Mouse (Mus musculus) myocyte (in vitro differentiated cells): Measurements from ENCODE around the gene Itgb6. TPM values are rescaled to one million over a fixed set of nuclear protein-coding genes. Genes with fewer than 3 reads are reported as not detected.
A peak's percentile ranks its signal among the peaks of the same experiment; 100 is the strongest.

ENCODE experiments used
- H3K27me3 ChIP-seq: one replicate; pipeline ENCODE4 v1.6.1; 2011; ENCODE audit not compliant: control insufficient read depth, insufficient read depth, insufficient read length
- H3K36me3 ChIP-seq: one replicate; pipeline ENCODE4 v1.6.1; 2011; ENCODE audit not compliant: control insufficient read depth, insufficient read depth
- H3K4me2 ChIP-seq: one replicate; pipeline ENCODE4 v1.6.1; 2011; ENCODE audit warnings: low read depth, control low read depth
- H3K4me3 ChIP-seq: one replicate; pipeline ENCODE4 v1.5.1; 2011; ENCODE audit warnings: mild to moderate bottlenecking, control low read depth, moderate library complexity
- H3K79me2 ChIP-seq: one replicate; pipeline ENCODE4 v1.6.1; 2011; ENCODE audit not compliant: control insufficient read depth, insufficient read depth
- H3ac ChIP-seq: one replicate; pipeline ENCODE4 v1.6.1; 2011; ENCODE audit not compliant: control insufficient read depth, insufficient read length
- CEBPB ChIP-seq: IDR thresholded peaks from 2 replicates; pipeline ENCODE4 v1.6.1; 2011; ENCODE audit warnings: mild to moderate bottlenecking, moderate library complexity; ENCODE audit not compliant: poor library complexity, insufficient read depth, severe bottlenecking
- E2F4 ChIP-seq: IDR thresholded peaks from one replicate; pipeline ENCODE4 v1.6.1; 2011; ENCODE audit warnings: mild to moderate bottlenecking, control low read depth, moderate library complexity; ENCODE audit not compliant: insufficient read depth
- MAX ChIP-seq: IDR thresholded peaks from one replicate; pipeline ENCODE4 v1.6.1; 2011; ENCODE audit warnings: low read depth, mild to moderate bottlenecking, control low read depth
- MYOD1 ChIP-seq, 3 experiments: IDR thresholded peaks; one replicate each; pipeline ENCODE4 v1.6.1; 2011; ENCODE audit warnings: control low read depth in 2 of 3, low read depth in 2 of 3, mild to moderate bottlenecking in 2 of 3, moderate library complexity in 1 of 3; ENCODE audit not compliant: insufficient read length in 2 of 3, control insufficient read depth in 1 of 3
- MYOG ChIP-seq, 3 experiments: IDR thresholded peaks; one replicate each; pipeline ENCODE4 v1.6.1; 2011; ENCODE audit warnings: control low read depth in 2 of 3, low read depth in 2 of 3, mild to moderate bottlenecking in 2 of 3; ENCODE audit not compliant: insufficient read length in 2 of 3, control insufficient read depth in 1 of 3, insufficient read depth in 1 of 3
- POLR2A ChIP-seq: IDR thresholded peaks from one replicate; pipeline ENCODE4 v1.6.1; 2011; ENCODE audit warnings: low read depth, mild to moderate bottlenecking, control low read depth, moderate library complexity; ENCODE audit not compliant: insufficient read length
- POLR2AphosphoS2 ChIP-seq: IDR thresholded peaks from one replicate; pipeline ENCODE4 v1.6.1; 2011; ENCODE audit warnings: low read depth, control low read depth; ENCODE audit not compliant: insufficient read length
- REST ChIP-seq: IDR thresholded peaks from one replicate; pipeline ENCODE4 v1.6.1; 2011; ENCODE audit warnings: mild to moderate bottlenecking, control low read depth, moderate library complexity; ENCODE audit not compliant: insufficient read depth, insufficient read length
- SRF ChIP-seq: IDR thresholded peaks from one replicate; pipeline ENCODE4 v1.6.1; 2011; ENCODE audit warnings: low read depth; ENCODE audit not compliant: control insufficient read depth, insufficient read length
- TCF12 ChIP-seq: IDR thresholded peaks from one replicate; pipeline ENCODE4 v1.6.1; 2011; ENCODE audit warnings: mild to moderate bottlenecking, control low read depth; ENCODE audit not compliant: poor library complexity, insufficient read depth, severe bottlenecking
- TCF3 ChIP-seq: IDR thresholded peaks from one replicate; pipeline ENCODE4 v1.6.1; 2011; ENCODE audit warnings: low read depth, control low read depth; ENCODE audit not compliant: insufficient read length
- USF1 ChIP-seq: IDR thresholded peaks from one replicate; pipeline ENCODE4 v1.6.1; 2011; ENCODE audit warnings: low read depth, mild to moderate bottlenecking, control low read depth, moderate library complexity
- polyA plus RNA-seq: library from polyadenylated mRNA; unstranded; fragments of >200 nt; fragmentation: generic; extraction: Trizol; gene quantifications from one replicate; pipeline ENCODE4 v1.2.1, GENCODE M21; 2012; ENCODE audit warnings: missing spikeins

Itgb6 gene
- polyA plus RNA-seq, 1 experiment = 3.9 TPM

DNA sequence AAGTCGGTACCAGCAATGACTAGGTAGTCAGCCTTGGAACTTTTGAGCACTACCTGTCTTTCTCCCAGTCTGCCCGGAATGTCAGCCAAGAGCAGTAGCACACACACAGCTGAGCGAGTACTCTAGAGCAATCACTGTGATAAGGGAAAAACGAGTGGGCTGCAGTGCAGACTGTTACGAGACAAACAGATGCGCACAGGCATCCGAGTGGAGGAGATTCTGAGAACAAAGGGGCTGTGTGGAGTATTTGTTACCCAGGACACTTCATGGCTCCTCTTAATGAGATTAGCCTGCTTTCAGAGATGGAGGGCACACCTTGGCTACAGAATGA lies 82.1 kb downstream of the Itgb6 start:
- Histone ChIP-seq H3K27me3 (no peaks in the 10 kb centered on the region), H3K4me3 (no peak overlapping the region), H3K4me2 (peak overlapping the region; percentile 69), H3K79me2 (no peaks in the 10 kb centered on the region), H3K36me3 (no peaks in the 10 kb centered on the region), H3ac (no peak overlapping the region)
- TF ChIP-seq TCF12 = no peak
- TF ChIP-seq MYOD1 (IDR thresholded peaks at IDR 0.05; ENCODE audit: control insufficient read depth in 1 of 3, insufficient read length in 2 of 3, low read depth in 2 of 3) = peak in 2 of 3 experiments; percentile 2 to 7

DNA sequence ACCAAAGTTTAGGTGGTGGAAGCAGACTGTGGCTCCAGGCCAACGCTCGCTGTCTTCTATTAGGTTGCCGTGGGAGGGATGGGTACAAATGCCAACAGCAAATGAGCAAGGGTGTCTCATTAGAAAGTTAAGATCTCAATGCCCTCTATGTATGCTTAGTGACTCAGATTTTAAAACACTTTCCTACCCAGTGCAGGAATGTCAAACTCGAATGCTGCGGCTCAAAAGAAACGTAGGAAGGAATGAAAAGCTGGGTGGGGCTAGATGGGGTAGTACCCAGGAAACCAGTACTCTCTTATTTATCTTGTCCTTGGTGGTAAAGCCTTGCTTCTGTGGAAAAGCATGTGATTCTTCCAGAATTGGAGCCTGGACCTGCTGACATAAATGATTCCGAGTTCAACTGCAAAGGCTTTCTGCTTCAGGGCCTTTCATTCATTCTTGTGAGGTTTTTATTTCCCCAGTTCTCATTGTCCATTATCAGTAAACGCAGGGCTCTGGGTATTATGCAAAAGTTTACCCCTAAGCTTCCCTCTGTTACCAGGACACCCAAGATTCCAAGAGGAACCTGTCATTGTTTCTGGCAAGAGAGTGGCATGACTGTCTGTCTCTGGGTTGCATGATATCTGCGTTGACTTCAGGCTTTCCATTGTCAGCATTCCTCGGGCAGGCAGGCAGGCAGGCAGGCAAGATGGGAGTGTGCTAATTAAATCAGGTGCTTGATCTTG lies 82.7 kb downstream of the Itgb6 start:
- no peaks in the 10 kb centered on the region for H3K27me3 ChIP-seq
- H3K36me3 ChIP-seq = no peaks in the 10 kb centered on the region
- H3K4me2 ChIP-seq = peak overlapping the region; percentile 69

DNA sequence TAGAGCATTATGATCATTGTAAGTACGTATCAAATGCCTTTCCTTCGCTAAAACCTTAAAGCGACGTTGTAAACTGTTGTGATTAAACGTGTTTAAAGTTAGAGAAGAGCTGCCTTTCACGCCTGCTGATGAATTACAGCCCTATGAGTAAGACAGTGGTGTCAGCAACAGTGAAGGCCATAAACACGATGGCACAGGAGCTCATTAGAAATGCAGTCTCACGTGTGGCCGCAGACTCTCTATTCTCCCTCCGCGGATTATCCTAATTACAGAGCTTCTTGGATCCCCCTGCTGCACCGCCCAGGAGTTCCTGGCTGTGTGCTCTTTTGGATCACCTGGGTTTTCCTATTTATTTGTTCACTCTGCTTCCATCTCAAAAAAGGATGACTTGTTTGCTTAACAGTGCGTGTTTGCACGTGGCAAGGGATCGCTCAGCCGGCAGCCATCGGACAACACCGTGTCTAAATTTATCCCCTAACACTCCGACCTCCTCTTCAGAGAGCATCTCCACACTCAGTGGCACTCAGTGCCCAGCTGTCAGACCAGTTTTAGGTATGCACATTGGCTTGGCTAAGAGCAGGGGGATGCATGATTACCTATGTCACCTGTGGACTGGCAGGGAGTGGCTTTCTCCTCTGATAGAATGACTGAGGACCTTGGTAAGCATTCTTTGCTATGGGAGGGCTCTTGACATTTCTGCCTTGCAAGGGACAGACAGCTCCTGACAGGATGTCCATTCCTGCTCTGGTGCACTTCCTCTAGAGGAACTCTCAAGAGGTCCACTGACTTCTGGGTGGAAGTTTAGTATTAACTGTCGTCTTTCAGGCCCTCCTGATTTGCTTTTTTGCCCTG lies 85.3 kb downstream of the Itgb6 start:
- no peaks in the 10 kb centered on the region for H3K36me3 ChIP-seq
- H3K79me2 ChIP-seq = no peaks in the 10 kb centered on the region
- TF ChIP-seq TCF3 (no peak), TCF12 (no peak), MAX (no peak), SRF (no peak), MYOG (IDR thresholded peaks at IDR 0.05; ENCODE audit: control insufficient read depth in 1 of 3, insufficient read depth in 1 of 3, insufficient read length in 2 of 3, low read depth in 2 of 3) (no peak)
- H3K4me2 ChIP-seq = no peak overlapping the region
- H3ac ChIP-seq = no peak overlapping the region
- H3K4me3 ChIP-seq = no peak overlapping the region
- H3K27me3 ChIP-seq = no peaks in the 10 kb centered on the region

More for the DNA sequence above, 82.7 kb downstream of the Itgb6 start:
- H3K79me2 ChIP-seq = no peaks in the 10 kb centered on the region
- TF ChIP-seq SRF (no peak), POLR2AphosphoS2 (no peak), REST (no peak), TCF3 (no peak), CEBPB (peak; percentile 45; the same call in 1 of the 2 replicates), E2F4 (no peak), MYOG (IDR thresholded peaks at IDR 0.05; ENCODE audit: control insufficient read depth in 1 of 3, insufficient read depth in 1 of 3, insufficient read length in 2 of 3, low read depth in 2 of 3) (peak in 1 of 3 experiments; percentile 17)
- H3K4me3 ChIP-seq = no peak overlapping the region
- no peak overlapping the region for H3ac ChIP-seq

DNA sequence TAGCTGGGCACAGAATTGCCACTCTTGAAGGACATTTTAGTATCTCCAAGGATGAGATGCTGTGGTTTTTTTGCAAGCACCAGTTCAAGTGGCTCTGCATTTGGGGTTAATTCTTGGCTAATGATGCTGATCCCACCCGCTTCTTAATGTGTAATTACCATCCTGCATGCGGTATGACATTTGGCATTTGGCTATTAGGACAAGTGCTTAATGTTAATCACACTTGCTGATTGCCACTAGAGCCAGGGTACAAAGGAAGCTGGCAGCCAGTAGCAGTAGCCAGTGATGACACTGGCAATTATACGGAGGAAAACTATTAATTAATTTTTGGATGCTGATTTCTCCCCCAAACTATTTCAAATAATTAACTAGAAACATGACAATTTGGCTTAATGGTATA lies 86.0 kb downstream of the Itgb6 start:
- Histone ChIP-seq H3K4me3 (no peak overlapping the region), H3K36me3 (no peaks in the 10 kb centered on the region), H3K27me3 (no peaks in the 10 kb centered on the region), H3K79me2 (no peaks in the 10 kb centered on the region), H3ac (no peak overlapping the region), H3K4me2 (no peak overlapping the region)
- TF ChIP-seq POLR2AphosphoS2 = no peak
- TF ChIP-seq SRF = no peak
- no peak for TF ChIP-seq MYOD1 (IDR thresholded peaks at IDR 0.05; ENCODE audit: control insufficient read depth in 1 of 3, insufficient read length in 2 of 3, low read depth in 2 of 3)
- TF ChIP-seq TCF3 = no peak
- no peak for TF ChIP-seq USF1
- no peak for TF ChIP-seq MYOG (IDR thresholded peaks at IDR 0.05; ENCODE audit: control insufficient read depth in 1 of 3, insufficient read depth in 1 of 3, insufficient read length in 2 of 3, low read depth in 2 of 3)
- no peak for TF ChIP-seq POLR2A
- TF ChIP-seq TCF12 = no peak
- TF ChIP-seq REST = no peak
- no peak for TF ChIP-seq MAX
- no peak for TF ChIP-seq CEBPB
- no peak for TF ChIP-seq E2F4

DNA sequence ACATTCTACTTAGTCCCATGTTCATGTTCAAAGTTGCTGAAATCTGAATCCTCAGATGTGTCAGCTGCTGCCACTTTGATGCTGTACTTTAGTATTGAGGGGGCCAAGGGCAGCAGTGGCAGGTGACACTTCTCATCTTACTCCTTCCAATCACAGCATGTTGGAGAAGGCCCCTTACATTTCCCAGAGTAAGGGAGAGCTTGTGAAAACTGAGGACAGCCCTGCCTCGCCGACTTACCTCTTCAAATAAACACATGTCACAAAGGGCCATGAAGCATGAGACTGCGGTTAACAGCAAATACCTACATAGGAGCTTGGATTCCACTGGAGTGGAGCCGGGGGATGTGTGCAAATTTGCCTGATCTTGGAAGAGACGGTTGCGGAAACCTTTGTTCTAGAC lies 86.4 kb downstream of the Itgb6 start:
- Histone ChIP-seq H3K36me3 (no peaks in the 10 kb centered on the region), H3K27me3 (no peaks in the 10 kb centered on the region), H3ac (no peak overlapping the region), H3K4me2 (no peak overlapping the region), H3K4me3 (no peak overlapping the region), H3K79me2 (no peaks in the 10 kb centered on the region)
- TF ChIP-seq USF1 (no peak), MYOD1 (IDR thresholded peaks at IDR 0.05; ENCODE audit: control insufficient read depth in 1 of 3, insufficient read length in 2 of 3, low read depth in 2 of 3) (peak in 2 of 3 experiments; percentile 28 to 74), CEBPB (no peak), MAX (no peak), E2F4 (no peak), MYOG (IDR thresholded peaks at IDR 0.05; ENCODE audit: control insufficient read depth in 1 of 3, insufficient read depth in 1 of 3, insufficient read length in 2 of 3, low read depth in 2 of 3) (no peak), POLR2A (no peak)
